Mouse (Mus musculus): Measurements from ENCODE around the gene Hoxd11. TPM values are rescaled to one million over a fixed set of nuclear protein-coding genes. Genes with fewer than 3 reads are reported as not detected.

The Hoxd11 gene
- not detected for total RNA-seq (2021)

- no peak for DNase-seq
These were observed at the start of gene Hoxd11 for GRCm38 (mm10) chr2:74678891-74679595. TSS of gene Hoxd11 (plus strand) at chr2:74679557.

GRCm38 (mm10) chr2:74635412-74635811 is 43.9 kb upstream of the Hoxd11 start:
- no peak for DNase-seq

- DNase-seq = no peak
These were observed 36.9 kb upstream of the Hoxd11 start for GRCm38 (mm10) chr2:74642431-74642830.

GRCm38 (mm10) chr2:74645631-74646030 is 33.7 kb upstream of the Hoxd11 start:
- no peak for DNase-seq

GRCm38 (mm10) chr2:74647082-74647864 is 32.1 kb upstream of the Hoxd11 start:
- no peak for DNase-seq

GRCm38 (mm10) chr2:74652996-74653340 is 26.4 kb upstream of the Hoxd11 start:
- no peak for DNase-seq

GRCm38 (mm10) chr2:74653781-74654535 is 25.4 kb upstream of the Hoxd11 start:
- DNase-seq = no peak

GRCm38 (mm10) chr2:74654743-74655419 is 24.5 kb upstream of the Hoxd11 start:
- DNase-seq = no peak

GRCm38 (mm10) chr2:74655420-74655781 is 24.0 kb upstream of the Hoxd11 start:
- peak; percentile 66 for DNase-seq

GRCm38 (mm10) chr2:74655821-74656631 is 23.3 kb upstream of the Hoxd11 start:
- DNase-seq = no peak

- DNase-seq = no peak
These were observed 22.7 kb upstream of the Hoxd11 start for GRCm38 (mm10) chr2:74656632-74657021.

GRCm38 (mm10) chr2:74657251-74658023 is 21.9 kb upstream of the Hoxd11 start:
- no peak for DNase-seq

- DNase-seq = no peak
These were observed 21.2 kb upstream of the Hoxd11 start for GRCm38 (mm10) chr2:74658024-74658666.

- no peak for DNase-seq
These were observed 20.5 kb upstream of the Hoxd11 start for GRCm38 (mm10) chr2:74658667-74659371.

- no peak for DNase-seq
These were observed 19.8 kb upstream of the Hoxd11 start, which contains the start of gene Evx2 for GRCm38 (mm10) chr2:74659507-74660005. TSS of gene Evx2 (minus strand) at chr2:74659557.

- DNase-seq = no peak
These were observed 18.7 kb upstream of the Hoxd11 start for GRCm38 (mm10) chr2:74660421-74661375.

GRCm38 (mm10) chr2:74661685-74662084 is 17.7 kb upstream of the Hoxd11 start:
- DNase-seq = peak; percentile 66

GRCm38 (mm10) chr2:74663291-74663925 is 15.9 kb upstream of the Hoxd11 start:
- peak; percentile 62 for DNase-seq
